Mouse (Mus musculus) hindbrain, embryonic 13.5 days (tissue): Measurements from ENCODE around the gene Rgs6. TPM values are rescaled to one million over a fixed set of nuclear protein-coding genes. Genes with fewer than 3 reads are reported as not detected.

ENCODE experiments used
- ATAC-seq: fragments of 200-750 bp; cut with Nextera tagmentation; 2 replicates; pipeline ENCODE4 v1.8.0; 2017; ENCODE audit warnings: moderate TSS enrichment; ENCODE audit not compliant: low FRiP score
- H3K27ac ChIP-seq: fragments of 300-500 bp; sonication (generic); 2 replicates; pipeline ENCODE4 v1.5.1; 2015; ENCODE audit warnings: inconsistent platforms, mild to moderate bottlenecking, moderate library complexity
- H3K27me3 ChIP-seq: fragments of 300-500 bp; sonication (generic); 2 replicates; pipeline ENCODE4 v1.6.1; 2015; ENCODE audit warnings: mild to moderate bottlenecking, inconsistent platforms
- H3K36me3 ChIP-seq: fragments of 300-500 bp; sonication (generic); 2 replicates; pipeline ENCODE4 v1.6.1; 2015; ENCODE audit warnings: mild to moderate bottlenecking, inconsistent platforms
- H3K4me1 ChIP-seq: fragments of 300-500 bp; sonication (generic); replicated peaks from 2 replicates; pipeline ENCODE4 v1.6.1; 2015; ENCODE audit warnings: inconsistent platforms
- H3K4me2 ChIP-seq: fragments of 300-500 bp; sonication (generic); 2 replicates; pipeline ENCODE4 v1.6.1; 2015; ENCODE audit warnings: inconsistent platforms, mild to moderate bottlenecking, moderate library complexity
- H3K4me3 ChIP-seq: fragments of 300-500 bp; sonication (generic); 2 replicates; pipeline ENCODE4 v1.5.1; 2015; ENCODE audit warnings: mild to moderate bottlenecking, inconsistent platforms
- H3K9ac ChIP-seq: fragments of 300-500 bp; sonication (generic); 2 replicates; pipeline ENCODE4 v1.6.1; 2015; ENCODE audit warnings: mild to moderate bottlenecking, inconsistent platforms
- H3K9me3 ChIP-seq: fragments of 300-500 bp; sonication (generic); 2 replicates; pipeline ENCODE4 v1.6.1; 2016; ENCODE audit warnings: inconsistent platforms
- WGBS: fragments of 180-500 bp; shearing (Covaris S2); methylation state at CpG from one replicate; pipeline ENCODE4 v1.1.7; 2015; 5-methylcytosine and 5-hydroxymethylcytosine counted together
- polyA plus RNA-seq: library from polyadenylated mRNA; unstranded; fragments of >200 nt; fragmentation: Nextera tagmentation; extraction: Ambion mirVana; gene quantifications from 2 replicates; pipeline ENCODE4 v1.2.1, GENCODE M21; 2015

Rgs6 gene
- polyA plus RNA-seq, 1 experiment from 2014 or later: 7.4 TPM

DNA sequence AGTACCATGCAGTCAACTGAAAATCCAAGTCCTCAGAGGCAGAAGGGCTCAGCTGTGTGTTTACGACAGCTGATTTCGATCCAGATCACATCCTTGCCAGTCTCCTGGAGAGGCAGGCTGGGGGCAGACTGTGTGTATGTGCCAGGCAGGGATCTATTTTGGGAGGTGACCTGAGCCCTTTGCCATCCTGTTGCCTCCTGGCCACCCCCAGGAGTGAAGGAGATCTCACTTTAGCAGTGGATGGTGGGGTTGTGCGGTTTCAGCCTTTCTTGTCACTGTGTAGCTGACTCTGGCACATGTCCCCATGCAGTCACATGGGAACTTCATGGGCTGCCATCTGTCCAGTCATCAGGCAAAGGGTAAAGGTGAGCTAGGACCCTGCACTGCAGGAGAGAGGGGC is 557.0 kb downstream of the Rgs6 start:
- Histone ChIP-seq H3K4me3 (no peak overlapping the region), H3K27ac (no peak overlapping the region)
- no peak for ATAC-seq

GRCm38 (mm10) chr12:83145902-83146301 is 557.8 kb downstream of the Rgs6 start:
- Histone ChIP-seq H3K9ac (no peak overlapping the region), H3K27ac (no peak overlapping the region), H3K36me3 (no peaks in the 10 kb centered on the region), H3K9me3 (no peaks in the 10 kb centered on the region), H3K4me1 (peaks cover 27% of the 10 kb centered on the region), H3K4me3 (no peak overlapping the region), H3K4me2 (no peak overlapping the region), H3K27me3 (no peaks in the 10 kb centered on the region)
- ATAC-seq: no peak
- WGBS: 90% methylated on average over 3 of the region's 3 CpGs

More for the DNA sequence above, 557.0 kb downstream of the Rgs6 start:
- H3K4me1 ChIP-seq: peaks cover 27% of the 10 kb centered on the region
- no peaks in the 10 kb centered on the region for H3K27me3 ChIP-seq
- no peaks in the 10 kb centered on the region for H3K36me3 ChIP-seq
- WGBS: 73% methylated on average over 3 of the region's 3 CpGs
- no peak overlapping the region for H3K9ac ChIP-seq
- H3K9me3 ChIP-seq: no peaks in the 10 kb centered on the region
- H3K4me2 ChIP-seq: no peak overlapping the region

DNA sequence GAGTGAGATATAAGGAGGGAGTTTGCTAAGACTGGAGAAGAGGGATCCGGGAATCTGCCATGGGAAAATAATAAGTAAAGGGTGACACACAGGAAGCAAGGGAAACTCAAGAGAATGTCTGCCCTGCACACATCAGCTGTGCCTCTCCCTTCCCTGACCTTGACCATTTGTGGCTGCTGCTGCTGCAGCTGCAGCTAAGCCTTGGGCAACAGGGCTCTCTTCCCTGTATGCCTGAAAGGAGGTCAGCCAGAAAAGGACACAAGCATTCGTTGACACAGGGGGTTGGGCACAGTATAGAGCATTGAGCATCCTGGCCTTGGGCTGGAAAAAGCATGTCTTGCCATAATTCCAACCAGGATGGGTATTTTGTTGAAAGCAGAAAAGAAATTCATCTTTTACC is 558.8 kb downstream of the Rgs6 start:
- no peak overlapping the region for H3K4me3 ChIP-seq
- H3K9ac ChIP-seq: no peak overlapping the region
- no peaks in the 10 kb centered on the region for H3K36me3 ChIP-seq
- no peaks in the 10 kb centered on the region for H3K9me3 ChIP-seq
- 70% methylated on average over 2 of the region's 2 CpGs for WGBS
- ATAC-seq: no peak
- 0 out of 2 replicates have a peak overlapping the region, but pooled peaks have one; percentile 4 for H3K27ac ChIP-seq
- no peak overlapping the region for H3K4me2 ChIP-seq
- peaks cover 27% of the 10 kb centered on the region for H3K4me1 ChIP-seq
- H3K27me3 ChIP-seq: no peaks in the 10 kb centered on the region

- Histone ChIP-seq H3K4me2 (no peak overlapping the region), H3K9me3 (no peaks in the 10 kb centered on the region), H3K27ac (no peak overlapping the region), H3K36me3 (no peaks in the 10 kb centered on the region), H3K4me1 (peaks cover 13% of the 10 kb centered on the region), H3K4me3 (no peak overlapping the region), H3K27me3 (no peaks in the 10 kb centered on the region), H3K9ac (no peak overlapping the region)
- 86% methylated on average over 7 of the region's 7 CpGs for WGBS
- ATAC-seq: no peak
Observed at GRCm38 (mm10) chr12:83150030-83150429, 561.9 kb downstream of the Rgs6 start.

DNA sequence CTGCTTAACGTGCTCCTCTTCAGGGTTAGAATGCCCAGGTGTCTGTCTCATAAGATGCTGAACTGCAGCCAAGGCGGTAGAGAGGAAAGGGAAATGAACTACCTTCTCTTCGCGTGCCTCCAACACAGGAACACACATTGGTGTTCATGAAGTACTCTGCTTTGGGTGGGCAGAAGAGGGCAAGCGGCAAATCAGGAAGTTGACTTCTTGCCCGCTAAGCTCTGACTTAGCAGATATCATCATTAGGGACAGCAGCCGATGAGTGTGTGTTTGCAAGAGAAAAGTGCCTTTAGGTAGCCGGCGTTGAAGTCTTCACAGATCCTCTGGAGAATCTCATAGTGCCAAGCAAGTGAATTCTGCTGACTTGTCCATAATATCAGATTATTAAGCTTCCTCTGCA is 562.7 kb downstream of the Rgs6 start:
- H3K36me3 ChIP-seq: no peaks in the 10 kb centered on the region
- H3K4me3 ChIP-seq: no peak overlapping the region
- no peak overlapping the region for H3K4me2 ChIP-seq
- no peak for ATAC-seq
- H3K9me3 ChIP-seq: no peaks in the 10 kb centered on the region
- H3K9ac ChIP-seq: no peak overlapping the region
- H3K27ac ChIP-seq: no peak overlapping the region
- H3K4me1 ChIP-seq: peaks cover 9% of the 10 kb centered on the region
- WGBS: 97% methylated on average over 9 of the region's 9 CpGs
- no peaks in the 10 kb centered on the region for H3K27me3 ChIP-seq

DNA sequence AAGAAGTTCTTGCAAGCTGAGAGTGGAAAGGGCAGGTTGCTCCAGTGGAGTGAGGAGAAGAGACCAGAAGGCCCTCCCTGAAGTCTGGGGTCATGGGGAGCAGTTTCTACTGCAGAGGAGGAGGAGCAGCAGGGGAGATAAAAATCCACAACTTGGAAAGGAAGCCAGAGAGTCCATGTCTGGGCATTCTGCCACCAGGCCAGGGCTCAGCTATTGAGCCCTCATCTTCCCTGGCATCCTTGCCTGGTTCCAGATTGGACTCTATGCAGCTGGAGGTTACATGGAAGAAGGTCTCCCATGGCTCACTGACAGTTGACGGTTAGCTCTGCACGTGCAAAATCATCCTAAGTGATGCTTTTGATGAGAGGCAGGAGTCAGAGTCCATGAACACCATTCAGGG is 563.4 kb downstream of the Rgs6 start:
- no peaks in the 10 kb centered on the region for H3K36me3 ChIP-seq
- 93% methylated on average over 2 of the region's 2 CpGs for WGBS
- H3K27ac ChIP-seq: no peak overlapping the region

DNA sequence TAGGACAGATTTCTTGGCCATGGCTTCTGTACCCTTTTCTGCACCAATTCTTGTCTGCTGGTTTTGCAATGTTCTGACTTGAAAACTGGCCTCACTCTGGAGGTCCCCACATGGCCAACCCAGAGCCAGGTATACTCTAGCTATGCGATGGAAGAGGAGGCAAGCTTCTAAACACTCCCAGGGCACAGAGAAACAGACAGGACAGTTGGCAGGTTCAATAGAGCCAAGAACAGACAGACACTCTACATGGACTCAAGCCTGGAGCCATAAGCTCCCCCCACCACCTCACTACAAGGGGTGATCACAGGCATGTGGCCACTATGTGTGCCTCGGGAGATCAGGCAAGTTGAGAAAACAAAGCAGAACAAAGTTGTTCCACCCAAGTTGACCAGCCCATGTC is 572.1 kb downstream of the Rgs6 start:
- no peak overlapping the region for H3K4me2 ChIP-seq
- H3K4me3 ChIP-seq: no peak overlapping the region
- no peak overlapping the region for H3K27ac ChIP-seq
- no peak for ATAC-seq
- H3K4me1 ChIP-seq: peaks cover 11% of the 10 kb centered on the region; the same call in 1 of the 2 replicates
- no peaks in the 10 kb centered on the region for H3K36me3 ChIP-seq
- no peaks in the 10 kb centered on the region for H3K27me3 ChIP-seq
- no peaks in the 10 kb centered on the region for H3K9me3 ChIP-seq
- H3K9ac ChIP-seq: no peak overlapping the region
- 88% methylated on average over 2 of the region's 2 CpGs for WGBS

More for the DNA sequence above, 563.4 kb downstream of the Rgs6 start:
- no peaks in the 10 kb centered on the region for H3K9me3 ChIP-seq
- H3K4me3 ChIP-seq: no peak overlapping the region
- H3K4me1 ChIP-seq: peaks cover 7% of the 10 kb centered on the region
- H3K4me2 ChIP-seq: no peak overlapping the region
- no peak overlapping the region for H3K9ac ChIP-seq
- ATAC-seq: no peak
- H3K27me3 ChIP-seq: no peaks in the 10 kb centered on the region

GRCm38 (mm10) chr12:83160700-83161099 is 572.6 kb downstream of the Rgs6 start:
- no peak for ATAC-seq
- H3K9me3 ChIP-seq: no peaks in the 10 kb centered on the region
- H3K36me3 ChIP-seq: no peaks in the 10 kb centered on the region
- peaks cover 11% of the 10 kb centered on the region; the same call in 1 of the 2 replicates for H3K4me1 ChIP-seq
- H3K27ac ChIP-seq: no peak overlapping the region
- no peak overlapping the region for H3K4me2 ChIP-seq
- 83% methylated on average over 4 of the region's 4 CpGs for WGBS
- no peak overlapping the region for H3K4me3 ChIP-seq
- no peak overlapping the region for H3K9ac ChIP-seq
- H3K27me3 ChIP-seq: no peaks in the 10 kb centered on the region

DNA sequence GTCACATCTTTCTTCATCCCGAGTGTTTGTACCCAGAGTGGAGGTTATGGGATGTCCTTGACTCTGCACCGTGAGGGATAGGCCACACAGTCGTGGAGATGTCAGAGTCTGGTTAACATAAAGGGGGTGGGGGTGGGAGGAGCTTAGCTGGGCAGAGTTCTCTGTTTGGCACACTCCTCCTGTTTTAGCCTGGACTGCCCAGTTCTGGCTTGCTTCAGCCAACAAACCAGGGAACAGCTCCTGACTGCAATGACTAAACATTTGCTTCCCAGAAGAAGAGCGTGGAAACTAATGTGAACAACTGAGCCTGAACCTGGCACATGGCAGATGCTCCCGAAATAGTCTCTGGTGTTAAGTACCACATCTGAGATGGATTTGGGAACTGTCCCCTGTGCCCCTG is 575.6 kb downstream of the Rgs6 start:
- Histone ChIP-seq H3K4me3 (no peak overlapping the region), H3K4me1 (peaks cover 11% of the 10 kb centered on the region; the same call in 1 of the 2 replicates), H3K27me3 (no peaks in the 10 kb centered on the region), H3K9me3 (no peaks in the 10 kb centered on the region), H3K9ac (no peak overlapping the region), H3K36me3 (no peaks in the 10 kb centered on the region), H3K4me2 (no peak overlapping the region), H3K27ac (no peak overlapping the region)
- ATAC-seq: no peak
- WGBS: 70% methylated on average over 5 of the region's 5 CpGs

- no peak overlapping the region for H3K9ac ChIP-seq
- no peaks in the 10 kb centered on the region for H3K9me3 ChIP-seq
- no peak for ATAC-seq
- no peak overlapping the region for H3K27ac ChIP-seq
- H3K4me1 ChIP-seq: peaks cover 24% of the 10 kb centered on the region
- no peak overlapping the region for H3K4me3 ChIP-seq
- no peak overlapping the region for H3K4me2 ChIP-seq
- H3K36me3 ChIP-seq: no peaks in the 10 kb centered on the region
- H3K27me3 ChIP-seq: no peaks in the 10 kb centered on the region
- 100% methylated on average over 1 of the region's 1 CpGs for WGBS
Observed at GRCm38 (mm10) chr12:83165058-83165457, 577.0 kb downstream of the Rgs6 start.

DNA sequence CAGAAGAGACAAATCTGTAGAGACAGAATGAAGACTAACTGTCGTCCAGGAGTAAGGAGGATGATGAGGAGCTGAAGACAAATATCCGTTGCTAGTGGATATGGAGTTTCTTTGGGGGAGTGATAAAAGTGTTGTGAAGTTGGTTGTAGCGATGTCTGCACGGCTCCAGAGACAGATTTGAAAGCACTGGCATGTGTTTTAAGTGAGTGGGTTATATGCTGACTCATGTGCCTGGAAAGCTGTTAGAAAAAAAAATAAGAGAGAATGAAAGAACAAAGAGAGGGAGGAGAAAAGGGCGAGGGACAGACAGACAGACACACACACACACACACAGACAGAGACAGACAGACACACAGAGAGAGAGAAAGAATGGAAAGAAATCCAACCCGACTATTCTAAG is 580.2 kb downstream of the Rgs6 start:
- Histone ChIP-seq H3K9ac (no peak overlapping the region), H3K4me3 (no peak overlapping the region), H3K9me3 (no peaks in the 10 kb centered on the region), H3K27ac (no peak overlapping the region), H3K27me3 (no peaks in the 10 kb centered on the region), H3K4me1 (peaks cover 25% of the 10 kb centered on the region), H3K36me3 (no peaks in the 10 kb centered on the region), H3K4me2 (no peak overlapping the region)
- ATAC-seq: no peak
- 83% methylated on average over 6 of the region's 6 CpGs for WGBS

- Histone ChIP-seq H3K4me2 (no peak overlapping the region; the same call in 1 of the 2 replicates), H3K36me3 (no peaks in the 10 kb centered on the region), H3K4me1 (peaks cover 21% of the 10 kb centered on the region), H3K4me3 (no peak overlapping the region), H3K27me3 (no peaks in the 10 kb centered on the region), H3K9me3 (no peaks in the 10 kb centered on the region), H3K27ac (peak overlapping the region; percentile 80), H3K9ac (no peak overlapping the region)
- peak; percentile 74; the same call in 1 of the 2 replicates for ATAC-seq
- WGBS: 31% methylated on average over 12 of the region's 12 CpGs
Observed at GRCm38 (mm10) chr12:83169495-83170209, 581.6 kb downstream of the Rgs6 start.

- Histone ChIP-seq H3K4me1 (peaks cover 7% of the 10 kb centered on the region), H3K4me2 (no peak overlapping the region), H3K9me3 (no peaks in the 10 kb centered on the region), H3K9ac (no peak overlapping the region), H3K4me3 (no peak overlapping the region), H3K27me3 (no peaks in the 10 kb centered on the region), H3K36me3 (no peaks in the 10 kb centered on the region), H3K27ac (0 out of 2 replicates have a peak overlapping the region, but pooled peaks have one; percentile 19)
- WGBS: 50% methylated on average over 2 of the region's 2 CpGs
- ATAC-seq: no peak
Observed at GRCm38 (mm10) chr12:83178770-83179169, 590.7 kb downstream of the Rgs6 start.
